Mouse (Mus musculus) regulatory T cell (primary cell): ENCODE data around the gene Clec12b.
"Not testable (repeated sequence)": the region's sequence is repeated elsewhere in the genome, so short reads cannot be mapped to it uniquely, and the experiment has no call there.

Experiments
- in situ Hi-C: fragments of 300-600 bp; cut with MboI, MseI; formaldehyde crosslinking; loops from one replicate; pipeline ENCODE4 v1.15.1; 2025; ENCODE audit warnings: high pct_unique_total_duplicates

Gene Clec12b

GRCm38 (mm10) chr6:129374937-129375471 is 10.7 kb downstream of the Clec12b start:
- in situ Hi-C loops, result loop anchor here (25.0 kb wide), 1 partner anchor 288 kb away; no protein-coding TSS in a partner anchor

- in situ Hi-C loops, result loop anchor here (10.0 to 25.0 kb wide), 2 partner anchors 282 to 515 kb away; no protein-coding TSS in a partner anchor
Observed at GRCm38 (mm10) chr6:129369374-129370132, 16.1 kb downstream of the Clec12b start.

GRCm38 (mm10) chr6:129365959-129366359 is 19.7 kb downstream of the Clec12b start:
- in situ Hi-C loops, result loop anchor here (10.0 to 25.0 kb wide), 2 partner anchors 279 to 511 kb away; no protein-coding TSS in a partner anchor

GRCm38 (mm10) chr6:129363942-129364341 is 21.7 kb downstream of the Clec12b start:
- in situ Hi-C loops, result loop anchor here (5.0 to 25.0 kb wide), 3 partner anchors 112 to 509 kb away; no protein-coding TSS in a partner anchor

- in situ Hi-C loops, result loop anchor here (25.0 kb wide), 1 partner anchor 272 kb away; no protein-coding TSS in a partner anchor
Observed at GRCm38 (mm10) chr6:129359515-129359914, 26.2 kb downstream of the Clec12b start.

GRCm38 (mm10) chr6:129356430-129356829 is 29.2 kb downstream of the Clec12b start:
- in situ Hi-C loops, result loop anchor here (25.0 kb wide), 1 partner anchor 269 kb away; no protein-coding TSS in a partner anchor

GRCm38 (mm10) chr6:129355774-129356173 is 29.9 kb downstream of the Clec12b start:
- in situ Hi-C loops, result loop anchor here (25.0 kb wide), 1 partner anchor 268 kb away; no protein-coding TSS in a partner anchor

- in situ Hi-C loops, result loop anchor here (25.0 kb wide), 1 partner anchor 264 kb away; no protein-coding TSS in a partner anchor
Observed at GRCm38 (mm10) chr6:129351091-129351490, 34.6 kb downstream of the Clec12b start.

GRCm38 (mm10) chr6:129349524-129350352 is 35.9 kb downstream of the Clec12b start:
- in situ Hi-C loops, result loop anchor here (25.0 kb wide), 1 partner anchor 262 kb away; no protein-coding TSS in a partner anchor

GRCm38 (mm10) chr6:129344408-129344807 is 41.3 kb downstream of the Clec12b start:
- in situ Hi-C loops, result no loop called here

- in situ Hi-C loops, result not testable (repeated sequence)
Observed at GRCm38 (mm10) chr6:129342391-129342790, 43.3 kb downstream of the Clec12b start, which contains the start of gene Clec12a. Gene Clec12a, plus strand, starts transcription at chr6:129342691.

- in situ Hi-C loops, result no loop called here
Observed at GRCm38 (mm10) chr6:129337751-129338150, 47.9 kb downstream of the Clec12b start.

- in situ Hi-C loops, result no loop called here
Observed at GRCm38 (mm10) chr6:129333674-129334078, 52.0 kb downstream of the Clec12b start.

GRCm38 (mm10) chr6:129331610-129332009 is 54.1 kb downstream of the Clec12b start, which contains the start of gene 4922502D21Rik:
Gene 4922502D21Rik, minus strand, starts transcription at chr6:129331796.
- in situ Hi-C loops, result no loop called here

GRCm38 (mm10) chr6:129326568-129327150 is 59.0 kb downstream of the Clec12b start:
- in situ Hi-C loops, result no loop called here

GRCm38 (mm10) chr6:129326016-129326415 is 59.7 kb downstream of the Clec12b start:
- in situ Hi-C loops, result no loop called here
